Mouse (Mus musculus) liver, postnatal 0 days (tissue): ENCODE data around the gene Mark1.

ENCODE experiments used
- CTCF ChIP-seq: sonication (generic); IDR thresholded peaks from 2 replicates; pipeline ENCODE4 v1.5.1; 2016; ENCODE audit warnings: antibody characterized with exemption, low read depth
- EP300 ChIP-seq: IDR thresholded peaks from 2 replicates; pipeline ENCODE4 v1.6.1; 2016; ENCODE audit warnings: antibody characterized with exemption, low read depth, mild to moderate bottlenecking

DNA sequence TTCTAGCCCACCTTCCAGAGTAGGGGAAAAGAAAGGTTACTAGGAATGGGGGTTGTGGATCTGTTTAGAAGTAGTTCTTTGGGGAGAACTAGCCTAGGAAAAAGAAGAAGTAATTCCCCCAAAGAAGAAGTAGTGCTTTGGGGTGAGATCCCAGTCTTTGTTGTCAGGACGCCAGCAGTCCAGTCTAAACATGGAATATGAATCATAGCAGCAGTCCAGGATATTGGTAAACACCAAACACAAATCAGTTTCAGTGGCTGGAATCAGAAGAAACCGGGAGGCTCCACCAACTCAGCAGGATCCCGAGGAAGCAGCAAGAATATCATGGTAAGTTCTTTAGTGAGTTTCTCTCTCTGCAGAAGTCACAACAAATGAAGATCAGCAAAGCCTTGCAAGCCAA, 13.2 kb upstream of the Mark1 start:
- no peak for TF ChIP-seq EP300
- TF ChIP-seq CTCF, result no peak
